Mouse (Mus musculus) midbrain, embryonic 12.5 days (tissue): Measurements from ENCODE around the gene Aanat. TPM values are rescaled to one million over a fixed set of nuclear protein-coding genes. Genes with fewer than 3 reads are reported as not detected.

Source experiments
- ATAC-seq: fragments of 200-750 bp; cut with Nextera tagmentation; 2 replicates; pipeline ENCODE4 v1.8.0; 2017; ENCODE audit warnings: low read depth, moderate TSS enrichment, moderate library complexity; ENCODE audit not compliant: low FRiP score
- H3K27ac ChIP-seq: fragments of 300-500 bp; sonication (generic); replicated peaks from 2 replicates; pipeline ENCODE4 v1.5.1; 2016; ENCODE audit warnings: mild to moderate bottlenecking
- H3K27me3 ChIP-seq: fragments of 300-500 bp; sonication (generic); 2 replicates; pipeline ENCODE4 v1.6.1; 2016; ENCODE audit warnings: mild to moderate bottlenecking
- H3K36me3 ChIP-seq: fragments of 300-500 bp; sonication (generic); 2 replicates; pipeline ENCODE4 v1.6.1; 2016
- H3K4me1 ChIP-seq: fragments of 300-500 bp; sonication (generic); 2 replicates; pipeline ENCODE4 v1.6.1; 2016
- H3K4me2 ChIP-seq: fragments of 300-500 bp; sonication (generic); replicated peaks from 2 replicates; pipeline ENCODE4 v1.6.1; 2016; ENCODE audit warnings: mild to moderate bottlenecking, moderate library complexity
- H3K4me3 ChIP-seq: fragments of 300-500 bp; sonication (generic); 2 replicates; pipeline ENCODE4 v1.5.1; 2016; ENCODE audit warnings: mild to moderate bottlenecking
- H3K9ac ChIP-seq: fragments of 300-500 bp; sonication (generic); replicated peaks from 2 replicates; pipeline ENCODE4 v1.6.1; 2016; ENCODE audit warnings: mild to moderate bottlenecking, moderate library complexity
- H3K9me3 ChIP-seq: fragments of 300-500 bp; sonication (generic); 2 replicates; pipeline ENCODE4 v1.6.1; 2016; ENCODE audit warnings: mild to moderate bottlenecking
- WGBS: fragments of 180-500 bp; shearing (Covaris S2); methylation state at CpG from one replicate; pipeline ENCODE4 v1.1.7; 2016; 5-methylcytosine and 5-hydroxymethylcytosine counted together
- polyA plus RNA-seq: library from polyadenylated mRNA; unstranded; fragments of >200 nt; fragmentation: Nextera tagmentation; extraction: Ambion mirVana; gene quantifications from 2 replicates; pipeline ENCODE4 v1.2.1, GENCODE M21; 2016

The Aanat gene
- polyA plus RNA-seq, 1 experiment from 2014 or later: 0.18 TPM

DNA sequence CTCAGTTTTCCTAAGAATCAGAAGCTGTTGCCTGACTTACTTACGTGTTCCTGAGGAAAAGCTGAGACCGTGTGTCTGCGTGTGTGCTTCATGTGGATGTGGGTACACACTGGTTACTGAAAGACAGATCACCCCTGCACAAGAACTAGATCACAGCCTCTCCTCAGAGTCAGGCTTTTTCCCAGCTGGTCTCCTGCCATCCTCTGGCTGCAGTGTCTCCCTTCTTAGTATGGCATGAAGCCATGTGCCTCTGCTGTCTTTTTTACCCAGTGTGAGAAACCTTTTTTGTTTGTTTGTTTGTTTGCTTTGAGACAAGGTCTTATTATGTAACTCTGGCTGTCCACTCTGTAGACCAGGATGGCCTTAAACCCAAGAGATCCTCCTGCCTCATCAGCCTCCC lies 7.0 kb upstream of the Aanat start:
- no peak overlapping the region for H3K27ac ChIP-seq
- 94% methylated on average over 3 of the region's 3 CpGs for WGBS
- no peaks in the 10 kb centered on the region for H3K36me3 ChIP-seq
- H3K4me1 ChIP-seq: peaks cover 47% of the 10 kb centered on the region
- no peak for ATAC-seq
- H3K9me3 ChIP-seq: no peaks in the 10 kb centered on the region
- H3K4me2 ChIP-seq: peak overlapping the region; percentile 77; the same call in 1 of the 2 replicates
- no peak overlapping the region for H3K9ac ChIP-seq
- no peak overlapping the region for H3K4me3 ChIP-seq
- no peaks in the 10 kb centered on the region for H3K27me3 ChIP-seq

DNA sequence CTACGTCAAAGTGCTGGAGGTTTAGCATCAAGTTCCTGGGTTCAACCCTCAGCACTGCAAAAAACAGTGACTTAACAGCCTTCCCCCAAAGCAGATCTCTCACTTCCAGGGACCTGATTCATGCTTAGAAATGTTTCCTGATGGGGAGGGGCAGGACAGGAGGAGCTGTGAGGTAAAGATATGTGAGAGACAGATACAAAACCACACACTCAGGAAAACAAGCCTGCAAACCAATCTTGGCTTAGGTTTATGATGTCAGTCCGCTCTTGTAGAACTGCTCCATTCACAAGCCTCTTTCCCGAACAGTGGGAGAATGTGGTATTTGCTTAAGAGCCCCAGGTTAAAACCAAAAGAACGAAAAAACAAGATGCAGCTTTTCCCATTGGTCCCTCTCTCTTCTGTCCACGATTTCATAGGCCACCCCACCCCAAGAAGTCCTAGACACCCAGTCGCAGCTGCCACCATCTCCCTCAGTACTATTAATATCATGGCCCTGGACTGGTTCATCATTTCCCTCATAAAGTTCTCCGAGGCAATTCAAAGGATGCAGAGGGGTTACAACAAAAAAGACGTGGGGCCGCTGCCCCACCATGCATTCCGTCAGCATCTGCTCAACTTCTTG lies 6.1 kb upstream of the Aanat start:
- 0 out of 2 replicates have a peak, but pooled peaks have one; percentile 20 for ATAC-seq
- WGBS: 22% methylated on average over 10 of the region's 10 CpGs
- H3K9me3 ChIP-seq: no peaks in the 10 kb centered on the region

DNA sequence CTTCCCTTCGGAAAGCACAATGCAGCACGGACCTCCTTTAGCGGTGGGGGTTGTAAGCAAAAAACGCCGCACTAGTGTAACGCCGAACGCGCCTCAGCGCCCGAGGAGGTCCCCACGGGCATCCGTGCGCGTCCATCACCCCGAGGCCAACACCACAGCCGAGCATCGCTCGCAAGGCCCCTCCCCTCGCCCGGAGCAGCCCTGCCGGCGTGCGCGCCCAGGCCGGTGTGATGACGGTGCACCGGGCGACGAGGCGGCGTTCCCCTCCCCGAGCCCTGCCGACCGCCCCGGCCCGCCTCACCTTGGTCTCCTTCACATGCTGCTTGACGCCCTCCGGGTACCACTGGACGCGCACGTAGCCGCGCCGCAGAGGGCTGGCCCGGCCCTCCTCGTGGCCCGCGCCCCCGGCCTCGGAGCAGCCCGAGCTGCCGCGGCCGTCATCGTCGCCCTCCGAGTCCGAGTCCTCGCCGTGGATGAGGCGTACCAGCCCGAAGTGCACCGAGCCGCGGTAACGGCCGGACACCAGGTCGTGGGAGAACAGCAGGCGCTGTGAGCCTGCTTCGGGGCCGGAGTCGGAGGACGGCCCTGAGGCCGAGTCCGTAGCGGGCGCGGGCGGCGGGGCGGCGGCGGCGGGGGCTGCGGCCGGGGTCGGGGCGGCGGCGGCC lies 5.4 kb upstream of the Aanat start:
- no peaks in the 10 kb centered on the region for H3K9me3 ChIP-seq
- peak overlapping the region; percentile 98 for H3K4me3 ChIP-seq
- WGBS: under 1% methylated on average over 80 of the region's 91 CpGs
- H3K27me3 ChIP-seq: no peaks in the 10 kb centered on the region
- no peaks in the 10 kb centered on the region for H3K36me3 ChIP-seq
- H3K4me2 ChIP-seq: peak overlapping the region; percentile 77
- H3K27ac ChIP-seq: peak overlapping the region; percentile 91
- H3K4me1 ChIP-seq: peaks cover 31% of the 10 kb centered on the region
- peak; percentile 82 for ATAC-seq
- H3K9ac ChIP-seq: peak overlapping the region; percentile 97

More for the DNA sequence above, 6.1 kb upstream of the Aanat start:
- no peaks in the 10 kb centered on the region for H3K27me3 ChIP-seq
- no peaks in the 10 kb centered on the region for H3K36me3 ChIP-seq
- H3K4me3 ChIP-seq: peak overlapping the region; percentile 98
- peak overlapping the region; percentile 97 for H3K9ac ChIP-seq
- peak overlapping the region; percentile 91 for H3K27ac ChIP-seq
- peaks cover 38% of the 10 kb centered on the region for H3K4me1 ChIP-seq
- H3K4me2 ChIP-seq: peak overlapping the region; percentile 77

DNA sequence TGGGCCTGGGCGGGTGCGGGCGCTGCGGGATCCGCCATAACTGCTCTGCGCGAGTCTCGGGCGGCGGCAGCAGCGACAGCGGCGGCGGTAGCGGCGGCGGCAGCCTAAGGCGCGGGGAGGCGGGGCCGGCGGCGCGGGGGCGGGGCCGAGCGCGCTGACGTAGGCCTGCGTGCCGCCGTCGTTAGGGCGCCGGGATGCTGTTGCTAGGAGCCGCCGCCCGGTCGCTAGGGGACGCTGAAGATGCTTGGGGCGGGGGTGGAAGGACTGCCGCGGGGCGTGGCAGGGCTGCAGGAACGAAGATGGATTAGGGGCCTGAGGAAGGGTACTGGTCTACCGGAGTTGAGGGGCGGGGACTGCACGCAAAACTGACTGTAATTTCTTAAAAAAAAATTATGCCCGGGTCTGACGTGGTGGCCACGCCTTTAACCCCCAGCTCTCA lies 4.8 kb upstream of the Aanat start, which contains the start of gene Ube2o:
TSS of gene Ube2o (minus strand) at position 72 of the 439 bp plus-strand sequence.
- peak within 1 kb of the TSS; percentile 97 for H3K9ac ChIP-seq
- peak; percentile 83 for ATAC-seq
- H3K27me3 ChIP-seq: no peaks in the 10 kb centered on the region
- H3K9me3 ChIP-seq: no peaks in the 10 kb centered on the region
- peaks cover 26% of the 10 kb centered on the region for H3K4me1 ChIP-seq
- 1% methylated on average over 32 of the region's 51 CpGs for WGBS
- peak within 1 kb of the TSS; percentile 98 for H3K4me3 ChIP-seq
- peak within 1 kb of the TSS; percentile 91 for H3K27ac ChIP-seq
- H3K4me2 ChIP-seq: peak within 1 kb of the TSS; percentile 77
- H3K36me3 ChIP-seq: no peaks in the 10 kb centered on the region

GRCm38 (mm10) chr11:116585682-116586081 lies 550 bp upstream of the Aanat start:
- Histone ChIP-seq H3K4me3 (no peak overlapping the region), H3K36me3 (no peaks in the 10 kb centered on the region), H3K4me2 (no peak overlapping the region), H3K9me3 (no peaks in the 10 kb centered on the region), H3K9ac (no peak overlapping the region), H3K4me1 (peaks cover 9% of the 10 kb centered on the region; the same call in 1 of the 2 replicates), H3K27ac (no peak overlapping the region), H3K27me3 (peaks cover 19% of the 10 kb centered on the region)
- no peak for ATAC-seq
- 83% methylated on average over 6 of the region's 6 CpGs for WGBS

DNA sequence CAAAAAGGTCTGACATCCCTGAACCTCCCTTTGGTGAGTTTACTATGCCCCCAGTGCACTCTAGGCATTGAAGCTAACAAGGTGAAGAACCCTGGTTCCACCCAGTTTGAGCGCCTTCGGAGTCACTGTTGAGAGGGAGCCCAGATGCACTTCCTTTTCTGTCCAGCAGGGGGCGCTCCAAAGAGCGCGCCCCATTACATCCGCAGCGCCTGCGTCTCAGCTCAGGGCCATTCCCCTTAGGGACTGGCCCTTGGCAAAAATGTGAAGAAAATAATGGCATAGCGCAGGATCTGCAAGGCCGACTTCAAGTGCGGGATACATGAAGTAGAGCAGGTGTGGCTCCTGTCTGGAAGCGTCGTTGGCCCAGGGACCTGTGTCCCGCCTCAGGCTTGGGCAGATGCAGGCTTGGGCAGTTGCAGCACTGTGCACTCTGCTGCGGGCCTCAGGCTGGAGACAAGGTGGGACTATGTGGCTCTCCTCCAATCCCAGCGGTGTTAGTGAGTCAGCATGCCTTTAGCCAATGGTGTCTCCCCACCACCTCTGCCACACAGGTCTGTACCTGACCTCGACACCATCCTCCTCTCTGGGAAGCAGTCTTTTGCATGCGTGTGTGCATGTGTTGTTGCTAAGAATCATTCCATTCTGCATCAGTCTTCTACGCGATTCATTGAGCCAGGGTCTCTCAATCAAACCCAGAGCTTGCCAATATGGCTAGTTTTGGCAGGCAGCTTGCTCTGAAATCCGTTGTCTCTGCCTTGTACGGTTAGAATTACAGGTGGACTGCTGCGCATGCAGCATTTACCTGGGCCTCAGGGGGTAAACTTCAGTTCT lies 784 bp downstream of the Aanat start:
- no peak overlapping the region for H3K4me3 ChIP-seq
- H3K4me1 ChIP-seq: peaks cover 9% of the 10 kb centered on the region; the same call in 1 of the 2 replicates
- H3K9ac ChIP-seq: 0 out of 2 replicates have a peak overlapping the region, but pooled peaks have one; percentile 28
- no peak overlapping the region for H3K27ac ChIP-seq
- peak; percentile 69 for ATAC-seq
- H3K9me3 ChIP-seq: no peaks in the 10 kb centered on the region
- WGBS: 22% methylated on average over 23 of the region's 23 CpGs
- H3K27me3 ChIP-seq: peaks cover 20% of the 10 kb centered on the region
- peak overlapping the region; percentile 38 for H3K4me2 ChIP-seq
- no peaks in the 10 kb centered on the region for H3K36me3 ChIP-seq

DNA sequence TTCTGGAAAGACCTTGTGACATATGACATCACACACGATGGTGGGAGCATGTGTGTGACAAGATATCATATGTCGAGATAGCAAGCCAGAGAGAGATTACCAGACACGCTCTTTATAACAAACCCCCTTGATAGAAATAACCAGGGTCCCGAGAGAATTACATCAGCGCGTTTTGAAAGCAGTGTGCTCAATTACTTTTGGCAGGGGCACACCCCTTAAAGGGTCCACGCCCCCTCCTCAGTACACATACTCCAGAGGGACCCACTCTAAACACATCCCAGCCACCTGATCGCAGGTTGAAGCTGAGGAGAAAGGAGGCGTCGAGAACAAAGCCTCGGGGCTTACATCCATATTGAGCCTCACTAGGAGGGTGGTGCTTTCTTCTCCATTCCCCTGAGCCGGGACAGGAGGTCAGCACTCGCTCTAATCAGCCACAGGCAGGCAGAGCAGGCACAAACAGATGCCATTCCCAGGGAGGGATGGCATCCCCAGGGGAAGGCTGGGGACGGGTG lies 2.8 kb downstream of the Aanat start:
- Histone ChIP-seq H3K4me2 (no peak overlapping the region), H3K4me1 (peaks cover 19% of the 10 kb centered on the region), H3K4me3 (no peak overlapping the region), H3K36me3 (no peaks in the 10 kb centered on the region), H3K9me3 (no peaks in the 10 kb centered on the region), H3K9ac (no peak overlapping the region), H3K27me3 (peaks cover 20% of the 10 kb centered on the region), H3K27ac (peak overlapping the region; percentile 30; the same call in 1 of the 2 replicates)
- 33% methylated on average over 14 of the region's 14 CpGs for WGBS
- no peak for ATAC-seq

DNA sequence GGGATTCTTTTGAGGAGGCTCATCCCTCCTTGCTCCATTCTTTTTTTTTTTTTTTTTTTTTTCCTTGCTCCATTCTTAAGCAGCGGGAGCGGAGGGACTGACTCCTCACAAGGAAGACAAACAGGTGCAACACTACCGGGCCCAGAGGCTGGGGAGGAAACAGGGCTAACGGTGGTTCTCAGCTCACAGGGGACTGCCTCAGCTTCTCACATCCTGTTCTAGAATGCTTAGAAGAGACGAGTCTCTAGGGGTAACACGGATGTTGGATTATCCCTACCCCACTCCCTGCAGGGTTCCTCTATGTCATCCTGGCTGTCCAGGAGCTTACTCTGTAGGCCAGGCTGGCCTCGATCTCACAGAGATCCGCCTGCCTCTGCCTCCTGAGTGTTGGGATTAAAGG lies 3.3 kb downstream of the Aanat start:
- WGBS: 62% methylated on average over 8 of the region's 8 CpGs
- no peak for ATAC-seq

GRCm38 (mm10) chr11:116591621-116592020 lies 5.4 kb downstream of the Aanat start:
- no peak for ATAC-seq
- whole genome bisulfite sequencing: 94% methylated on average over 4 of the region's 4 CpGs
- Histone ChIP-seq H3K9me3 (no peaks in the 10 kb centered on the region), H3K4me1 (peaks cover 19% of the 10 kb centered on the region), H3K9ac (no peak overlapping the region), H3K36me3 (no peaks in the 10 kb centered on the region), H3K27ac (no peak overlapping the region), H3K4me2 (no peak overlapping the region), H3K4me3 (no peak overlapping the region), H3K27me3 (peaks cover 20% of the 10 kb centered on the region)

More for the DNA sequence above, 3.3 kb downstream of the Aanat start:
- Histone ChIP-seq H3K9me3 (no peaks in the 10 kb centered on the region), H3K27me3 (peaks cover 20% of the 10 kb centered on the region), H3K36me3 (no peaks in the 10 kb centered on the region), H3K4me2 (no peak overlapping the region), H3K27ac (no peak overlapping the region; the same call in 1 of the 2 replicates), H3K9ac (no peak overlapping the region), H3K4me1 (peaks cover 19% of the 10 kb centered on the region), H3K4me3 (no peak overlapping the region)

GRCm38 (mm10) chr11:116592428-116592827 lies 6.2 kb downstream of the Aanat start:
- peak; percentile 63; the same call in 1 of the 2 replicates for ATAC-seq
- H3K36me3 ChIP-seq: no peaks in the 10 kb centered on the region
- H3K4me2 ChIP-seq: no peak overlapping the region
- no peak overlapping the region for H3K9ac ChIP-seq
- peaks cover 14% of the 10 kb centered on the region for H3K4me1 ChIP-seq
- no peak overlapping the region for H3K4me3 ChIP-seq
- H3K27me3 ChIP-seq: peaks cover 15% of the 10 kb centered on the region
- no peaks in the 10 kb centered on the region for H3K9me3 ChIP-seq
- H3K27ac ChIP-seq: peak overlapping the region; percentile 2; the same call in 1 of the 2 replicates

DNA sequence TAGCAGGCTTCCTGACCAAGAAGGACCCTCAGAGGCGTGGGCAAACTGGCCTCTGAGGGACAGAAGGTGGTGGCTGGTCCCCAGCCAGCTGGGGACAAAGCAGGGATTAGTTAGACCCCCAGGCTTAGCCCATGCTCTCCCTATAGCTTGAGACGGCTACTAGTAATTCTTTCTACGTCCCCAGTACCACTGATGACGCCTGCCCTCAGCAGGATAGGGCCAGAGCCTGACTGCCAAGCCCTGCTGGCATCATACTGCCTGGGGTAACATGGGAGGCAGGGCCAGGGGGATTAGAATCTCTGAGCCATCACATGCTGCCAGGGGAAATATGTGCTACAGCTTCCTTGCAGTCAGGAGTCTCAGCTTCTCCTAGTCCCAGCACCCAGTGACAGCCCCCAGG lies 7.1 kb downstream of the Aanat start:
- Histone ChIP-seq H3K9me3 (no peaks in the 10 kb centered on the region), H3K36me3 (no peaks in the 10 kb centered on the region), H3K4me2 (no peak overlapping the region), H3K9ac (no peak overlapping the region), H3K4me1 (peaks cover 14% of the 10 kb centered on the region), H3K4me3 (no peak overlapping the region), H3K27ac (peak overlapping the region; percentile 2; the same call in 1 of the 2 replicates), H3K27me3 (peaks cover 8% of the 10 kb centered on the region)
- ATAC-seq: no peak
- 48% methylated on average over 4 of the region's 4 CpGs for WGBS
